Mouse (Mus musculus) gastrocnemius, postnatal 4 days (tissue): ENCODE results near the gene Txnrd1. TPM values are rescaled to one million over a fixed set of nuclear protein-coding genes. Genes with fewer than 3 reads are reported as not detected.

Experiments used
- DNase-seq, 2 experiments: peaks; one replicate each; pipeline ENCODE4 v3.0.0; 2021 to 2022; ENCODE audit warnings: low spot score in 2 of 2, mixed read lengths in 2 of 2
- total RNA-seq, 2 experiments: library from RNA; stranded (reverse); gene quantifications; 2 replicates each; pipeline ENCODE4 v1.2.3; 2021

The Txnrd1 gene
- total RNA-seq, 2 experiments from 2014 or later: 42.2 to 43.2 TPM

DNA sequence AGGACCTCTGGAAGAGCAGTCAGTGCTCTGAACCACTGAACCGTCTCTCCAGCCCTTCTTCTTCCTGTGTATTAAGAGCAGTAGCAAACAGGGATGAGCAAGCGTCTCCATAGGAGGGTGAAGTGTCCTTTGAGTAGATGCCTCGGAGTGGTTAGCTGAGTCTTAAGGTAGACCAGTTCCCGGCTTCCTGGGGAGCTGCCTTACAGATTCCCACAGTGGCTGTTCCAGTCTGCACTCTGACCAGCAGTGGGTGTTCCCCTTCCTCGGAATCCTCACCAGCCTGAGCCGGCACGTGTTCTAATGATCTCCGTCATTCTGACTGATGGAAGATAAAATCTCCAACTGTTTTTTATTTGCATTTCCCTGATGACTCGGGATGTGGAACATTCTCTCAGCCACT is 17.3 kb upstream of the Txnrd1 start:
- DNase-seq: no peak

DNA sequence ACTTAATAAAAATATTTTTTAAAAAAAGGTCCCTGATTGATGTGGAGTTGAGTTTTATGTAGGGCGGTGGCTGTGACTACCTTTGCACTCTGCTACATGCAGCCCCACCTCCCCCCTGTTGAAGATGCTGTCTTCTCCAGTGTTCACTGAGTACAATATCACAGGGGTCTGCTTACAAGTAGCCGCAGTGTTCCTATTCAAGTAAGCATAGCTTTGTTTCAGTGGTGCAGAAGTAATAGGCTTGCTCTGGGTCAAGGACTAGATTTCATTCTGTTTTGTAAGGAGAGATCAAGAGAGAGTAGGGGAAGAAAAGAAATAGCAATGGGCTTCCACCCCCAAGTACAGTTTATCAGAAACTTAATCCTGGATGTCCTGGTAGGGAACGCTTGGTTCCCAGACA is 16.2 kb upstream of the Txnrd1 start:
- no peak for DNase-seq

DNA sequence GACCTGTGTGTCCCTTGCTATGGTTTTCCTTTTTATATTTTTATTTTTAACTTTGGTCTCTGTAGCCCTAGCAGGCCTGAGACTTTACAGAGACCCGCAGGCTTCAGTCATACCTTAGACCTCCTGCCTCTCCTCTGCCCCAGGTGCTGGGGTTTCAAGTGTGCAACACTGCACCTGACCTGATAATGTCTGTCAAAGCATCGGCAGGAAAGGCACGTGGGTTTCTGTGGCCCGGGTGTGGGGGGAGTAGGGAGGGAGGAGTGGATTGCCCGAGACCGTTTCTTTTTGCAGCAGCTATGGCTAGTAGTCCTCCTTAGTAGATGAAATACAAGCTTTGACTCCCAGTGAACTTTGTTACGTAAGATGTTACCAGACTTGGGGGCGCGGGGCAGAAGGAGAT is 15.8 kb upstream of the Txnrd1 start:
- DNase-seq: no peak

DNA sequence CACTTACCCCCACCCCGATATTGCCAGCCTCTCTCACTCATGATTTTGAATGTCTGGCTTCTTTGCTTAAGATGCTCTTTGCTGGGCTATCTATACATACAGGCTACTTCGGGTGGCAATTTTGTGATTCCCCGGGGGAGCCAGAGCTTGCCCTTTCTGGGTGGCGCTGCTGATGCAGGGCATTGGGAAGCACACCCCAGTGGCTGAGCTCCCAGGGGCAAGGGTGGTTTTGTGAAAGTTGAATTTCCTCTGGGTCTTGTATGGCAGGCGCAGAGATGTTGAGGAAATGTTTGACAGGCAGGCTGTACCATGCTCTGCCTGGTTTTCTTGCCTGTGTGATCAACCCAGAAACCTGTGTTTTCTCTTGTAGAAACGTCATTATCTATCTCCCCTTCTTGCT is 15.1 kb upstream of the Txnrd1 start:
- no peak for DNase-seq

DNA sequence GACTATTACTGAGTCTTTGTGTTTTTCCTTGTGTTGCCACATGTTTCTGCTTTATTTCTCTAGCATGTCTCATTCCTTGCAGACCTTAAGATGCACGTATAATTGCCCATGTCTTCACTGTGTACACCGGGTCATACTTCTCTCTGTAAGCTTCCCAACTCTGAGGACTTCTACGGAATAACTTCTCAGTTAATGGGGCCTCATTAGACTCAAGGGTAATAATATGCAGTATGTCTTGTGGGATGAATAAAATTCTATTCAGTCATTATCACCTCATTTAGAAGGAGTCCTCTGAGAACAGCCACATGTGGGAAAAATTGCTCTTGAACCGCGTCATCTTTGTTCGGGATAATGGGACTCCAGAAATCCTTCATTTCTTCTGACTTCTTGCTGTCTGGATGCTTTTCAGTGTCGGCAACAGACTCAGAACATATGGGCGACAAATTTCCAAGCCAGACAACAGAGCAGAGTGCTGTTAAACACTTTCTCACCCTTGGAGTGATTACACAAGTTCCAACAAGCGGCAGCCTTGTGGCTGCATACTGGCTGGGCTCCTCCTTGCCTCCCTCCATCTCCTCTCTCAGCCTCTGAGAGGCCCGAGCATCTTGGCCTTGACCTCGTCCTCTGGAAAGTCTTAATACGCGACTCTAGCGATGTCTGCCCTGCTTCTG is 10.5 kb upstream of the Txnrd1 start:
- DNase-seq: no peak

DNA sequence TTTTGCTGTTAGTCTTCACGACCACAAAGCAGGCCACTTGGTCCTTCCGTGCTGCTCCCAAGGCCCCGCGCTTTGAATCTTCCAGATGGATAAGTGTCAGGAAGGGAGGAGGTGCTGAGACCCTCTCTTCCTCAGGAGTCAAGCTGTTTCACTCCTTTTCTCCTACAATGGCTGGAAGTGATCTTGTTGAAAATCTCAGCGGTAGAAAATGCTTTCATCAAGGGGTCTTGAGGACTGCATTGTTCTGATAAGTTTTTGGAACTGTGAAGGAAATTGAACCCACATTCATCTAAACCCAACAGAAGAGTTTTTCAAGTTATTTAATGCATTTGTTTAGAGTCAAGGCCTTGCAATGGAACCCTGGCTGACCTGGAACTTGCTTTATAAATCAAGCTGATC is 10.0 kb upstream of the Txnrd1 start:
- DNase-seq: no peak

DNA sequence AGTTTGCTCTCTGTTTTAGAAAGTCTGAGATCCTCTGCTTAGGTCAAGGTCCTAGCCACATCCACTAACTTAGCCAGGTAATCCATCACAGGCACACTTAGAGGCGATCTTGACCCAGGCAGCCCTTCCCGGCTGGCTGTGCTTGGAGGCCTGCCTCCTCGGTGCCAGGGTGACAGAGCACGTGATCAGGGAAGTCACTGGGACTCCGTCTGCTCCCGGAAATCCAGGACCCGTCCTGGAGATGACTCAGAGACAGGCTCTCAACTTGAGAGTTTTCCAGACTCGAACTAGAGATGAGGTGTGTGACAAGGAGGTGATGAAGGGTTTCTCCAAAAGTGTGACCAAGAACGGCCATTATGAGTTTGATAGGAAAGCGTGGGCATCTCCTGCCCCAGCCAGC is 9.2 kb upstream of the Txnrd1 start:
- DNase-seq: no peak

DNA sequence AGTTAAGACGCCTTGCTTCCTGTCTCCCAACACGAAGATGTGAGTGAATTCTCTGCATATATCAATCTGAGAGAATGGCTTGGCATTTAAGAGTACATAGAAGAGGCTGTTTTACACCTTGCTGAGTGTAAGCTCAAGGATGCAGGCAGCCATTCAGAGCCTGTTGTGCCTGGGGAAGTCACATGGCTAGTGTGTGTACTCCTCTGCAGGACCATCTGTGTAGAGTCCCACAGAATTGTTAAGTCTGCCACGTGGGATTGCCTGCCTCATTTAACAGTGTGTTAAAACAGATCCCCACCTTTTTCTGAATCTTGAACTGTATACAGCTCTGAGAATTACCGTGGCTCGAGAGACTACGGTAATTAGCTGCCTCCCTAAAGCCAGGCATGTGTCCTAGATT is 7.2 kb upstream of the Txnrd1 start:
- DNase-seq: no peak

DNA sequence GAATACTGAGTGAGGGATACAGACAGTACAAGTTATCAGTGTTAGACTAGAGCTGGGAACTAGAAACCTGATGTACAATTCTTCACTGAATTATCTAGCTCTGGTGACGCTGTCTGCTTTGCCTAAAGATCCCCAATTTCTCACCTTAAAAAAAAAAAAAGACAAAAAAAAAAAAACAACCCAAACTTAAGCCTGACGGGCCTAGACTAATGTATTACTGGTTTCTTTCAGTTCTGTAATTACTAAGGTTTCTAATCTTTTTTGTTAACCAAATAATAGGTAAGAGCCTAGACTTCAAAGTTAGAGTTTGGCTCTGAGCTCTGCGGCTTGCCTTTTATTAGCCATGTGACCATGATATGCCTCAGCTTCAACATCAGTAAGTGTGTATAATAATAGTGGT is 2.1 kb downstream of the Txnrd1 start:
- no peak for DNase-seq

DNA sequence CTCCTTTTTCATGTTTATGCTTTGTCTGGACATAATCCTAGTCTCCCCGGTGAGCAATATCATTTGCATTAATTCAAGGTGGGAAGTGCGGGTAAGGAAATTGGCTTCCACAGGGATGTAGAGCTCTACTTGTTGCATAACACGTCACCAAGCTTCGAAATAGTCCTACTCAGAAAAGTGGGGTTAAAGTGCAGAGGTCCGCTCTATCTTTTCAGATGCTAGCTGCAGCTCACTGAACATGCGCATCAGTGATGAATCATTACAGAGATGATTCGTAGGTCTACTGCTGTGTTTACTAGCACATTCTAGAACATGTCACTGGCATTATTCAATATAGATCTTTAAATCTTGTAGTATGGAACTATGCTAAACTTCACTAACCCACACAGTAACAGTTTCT is 4.6 kb downstream of the Txnrd1 start:
- no peak for DNase-seq

DNA sequence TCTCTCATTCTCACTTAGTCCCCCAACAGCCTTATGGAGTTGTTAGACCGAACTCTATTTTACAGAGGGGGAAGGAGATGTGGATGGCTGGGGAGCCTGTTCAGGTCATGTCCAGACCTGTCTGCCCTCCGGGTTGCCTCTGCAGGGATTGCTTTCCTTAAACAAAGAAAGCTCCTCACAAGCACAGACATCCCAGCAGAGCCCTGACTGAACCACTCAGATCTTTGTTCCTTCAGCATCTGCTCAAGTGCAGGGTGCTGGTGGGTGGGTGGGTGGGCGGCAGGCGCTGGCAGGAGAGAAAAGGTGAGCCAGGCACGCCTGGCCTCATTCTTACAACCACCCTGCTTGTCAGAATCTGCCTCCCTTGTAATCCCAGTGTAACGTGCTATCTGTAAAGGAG is 10.3 kb downstream of the Txnrd1 start:
- no peak for DNase-seq

DNA sequence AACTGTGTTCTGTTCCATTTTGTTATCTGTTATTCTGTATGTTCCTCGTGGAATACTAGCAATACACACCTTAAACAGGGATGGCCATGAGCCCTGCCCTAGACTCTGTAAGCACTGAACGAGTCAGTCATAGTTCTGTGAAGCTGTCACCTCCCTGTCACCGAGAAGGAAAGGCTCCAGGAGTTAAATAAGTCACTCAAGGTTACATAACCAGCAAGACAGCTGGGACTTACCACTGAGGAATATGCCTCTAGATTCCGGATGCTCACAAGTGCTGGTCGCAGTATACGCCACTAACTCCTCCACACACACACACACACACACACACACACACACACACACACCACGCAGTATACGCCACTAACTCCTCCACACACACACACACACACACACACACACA is 11.0 kb downstream of the Txnrd1 start:
- no peak for DNase-seq

DNA sequence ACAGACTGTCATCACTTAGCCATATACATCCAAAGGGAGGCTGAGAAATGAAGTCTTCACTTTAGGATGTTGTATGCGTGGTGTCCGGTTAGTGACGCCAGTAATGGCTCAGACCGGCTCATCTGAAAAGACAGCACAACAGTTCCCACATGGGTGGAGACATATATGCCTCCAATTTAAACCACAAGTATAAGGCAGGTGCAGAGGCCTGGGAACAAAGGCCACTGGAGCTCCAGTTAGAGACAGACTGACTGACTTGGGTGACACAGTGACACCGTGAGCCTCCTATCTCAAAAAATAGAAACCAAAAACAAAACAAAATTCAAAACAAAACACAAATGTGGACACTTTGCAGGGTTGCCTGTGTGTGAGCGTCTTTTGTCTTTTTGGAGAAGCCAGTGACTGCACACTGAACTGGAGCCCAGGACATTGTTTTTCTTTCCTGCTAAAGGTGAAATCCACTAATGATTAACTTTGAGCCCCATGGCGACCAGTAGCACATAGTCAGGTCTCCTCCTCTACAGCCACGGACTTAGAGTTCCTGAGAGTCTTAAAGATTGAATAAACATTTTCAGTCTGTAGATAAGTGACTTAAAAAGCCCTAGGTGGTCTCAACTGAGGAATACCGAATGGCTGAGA is 14.2 kb downstream of the Txnrd1 start:
- DNase-seq: no peak

DNA sequence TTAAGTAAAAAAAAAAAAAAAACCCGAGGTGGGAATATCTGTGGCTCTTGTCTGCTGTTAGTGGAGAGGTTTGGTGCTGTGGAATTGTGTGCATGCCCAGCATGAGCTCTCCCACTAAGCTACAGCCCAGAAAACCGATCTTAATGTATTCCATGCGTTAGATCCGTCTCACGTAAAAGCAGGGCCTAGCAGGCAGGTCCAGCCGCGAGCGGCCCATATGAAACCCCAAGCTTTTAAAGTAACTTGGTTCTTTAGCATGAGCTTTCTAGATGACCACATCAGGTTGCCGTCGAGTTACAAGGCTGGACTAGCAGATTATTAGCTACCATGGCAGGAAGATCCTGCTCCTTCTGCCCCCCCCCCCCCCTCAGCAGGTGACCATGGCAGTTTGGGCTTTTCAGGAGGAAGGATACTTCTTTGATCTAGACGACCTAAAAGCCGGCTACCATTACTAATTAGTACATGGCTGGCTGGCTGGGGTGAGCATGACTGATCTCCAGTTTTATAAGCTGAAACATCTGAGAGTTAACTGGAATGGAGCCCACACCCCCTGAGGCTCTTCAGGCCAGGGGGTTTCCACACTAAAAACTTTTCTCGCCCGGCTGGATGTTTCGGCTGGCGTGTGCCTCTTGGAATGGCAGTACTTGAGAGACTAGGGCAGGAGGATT is 16.1 kb downstream of the Txnrd1 start:
- no peak for DNase-seq

DNA sequence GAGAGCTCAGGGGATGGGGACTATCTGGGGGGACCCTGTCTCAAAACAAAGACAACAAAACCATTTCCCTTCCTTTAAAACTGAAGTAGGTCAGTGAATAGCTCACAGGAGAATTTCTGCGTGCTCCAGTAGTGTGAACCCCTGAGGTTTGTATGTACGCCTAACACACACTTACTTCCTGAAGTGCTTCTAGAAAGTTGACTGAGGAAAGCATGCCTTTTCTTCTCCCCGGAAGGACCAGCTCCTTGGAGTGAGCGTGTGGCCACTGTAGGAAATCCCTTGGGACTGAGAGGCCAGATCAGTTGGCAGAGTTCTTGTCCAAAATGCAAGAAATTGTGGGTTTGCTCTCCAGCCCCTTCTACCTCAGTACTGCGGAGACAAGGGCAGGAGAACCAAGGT is 16.6 kb downstream of the Txnrd1 start:
- no peak for DNase-seq

DNA sequence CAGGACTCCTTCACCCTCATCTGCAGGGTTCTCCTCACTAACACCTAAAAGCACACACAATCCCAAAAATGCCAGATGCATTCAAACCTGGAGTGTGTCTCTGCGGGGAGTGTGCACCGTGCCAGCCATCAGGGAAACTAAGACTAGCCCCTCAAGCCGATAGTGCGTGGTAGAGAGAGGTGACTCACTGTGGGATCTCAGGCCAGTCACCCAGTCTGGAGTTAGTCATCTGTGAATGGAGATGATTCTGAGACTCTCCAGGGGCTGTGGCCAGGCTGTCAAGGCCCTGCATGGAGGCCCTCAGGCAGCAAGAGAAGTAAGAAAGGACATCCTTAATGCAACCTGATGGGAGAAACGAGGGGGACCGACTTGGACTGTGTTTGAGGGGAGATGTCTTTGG is 18.0 kb downstream of the Txnrd1 start:
- DNase-seq: no peak

DNA sequence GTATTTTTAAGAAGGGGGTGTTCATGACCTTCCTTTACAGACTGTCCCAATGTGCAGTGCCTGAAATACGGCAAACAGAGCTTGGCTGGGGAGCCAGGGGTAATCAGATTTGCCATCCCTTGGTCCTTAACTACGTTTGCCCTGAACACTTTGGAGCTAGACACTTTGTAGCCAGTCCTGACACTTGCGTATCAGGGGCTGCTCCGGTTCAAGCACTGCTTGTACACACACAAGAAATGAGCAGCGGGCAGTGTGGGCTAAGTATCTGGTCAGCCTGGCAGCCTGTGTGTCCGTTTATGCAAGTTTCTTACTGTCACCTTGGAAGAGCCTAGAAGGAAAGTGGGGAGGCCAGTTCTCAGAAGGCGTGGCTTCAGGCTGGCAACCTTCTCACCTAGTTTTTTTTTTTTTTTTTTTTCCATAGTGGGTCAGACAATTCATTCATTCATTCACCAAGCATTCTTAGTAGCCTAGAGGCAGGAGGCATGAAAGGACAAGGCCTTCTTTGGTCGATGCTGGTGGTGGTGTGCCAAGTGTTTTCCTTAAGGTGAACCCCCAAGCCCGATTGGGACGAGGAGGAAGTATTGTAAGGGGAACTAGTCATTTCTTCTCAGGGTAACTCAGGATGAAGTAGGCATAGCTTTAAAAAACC is 24.4 kb downstream of the Txnrd1 start:
- no peak for DNase-seq

DNA sequence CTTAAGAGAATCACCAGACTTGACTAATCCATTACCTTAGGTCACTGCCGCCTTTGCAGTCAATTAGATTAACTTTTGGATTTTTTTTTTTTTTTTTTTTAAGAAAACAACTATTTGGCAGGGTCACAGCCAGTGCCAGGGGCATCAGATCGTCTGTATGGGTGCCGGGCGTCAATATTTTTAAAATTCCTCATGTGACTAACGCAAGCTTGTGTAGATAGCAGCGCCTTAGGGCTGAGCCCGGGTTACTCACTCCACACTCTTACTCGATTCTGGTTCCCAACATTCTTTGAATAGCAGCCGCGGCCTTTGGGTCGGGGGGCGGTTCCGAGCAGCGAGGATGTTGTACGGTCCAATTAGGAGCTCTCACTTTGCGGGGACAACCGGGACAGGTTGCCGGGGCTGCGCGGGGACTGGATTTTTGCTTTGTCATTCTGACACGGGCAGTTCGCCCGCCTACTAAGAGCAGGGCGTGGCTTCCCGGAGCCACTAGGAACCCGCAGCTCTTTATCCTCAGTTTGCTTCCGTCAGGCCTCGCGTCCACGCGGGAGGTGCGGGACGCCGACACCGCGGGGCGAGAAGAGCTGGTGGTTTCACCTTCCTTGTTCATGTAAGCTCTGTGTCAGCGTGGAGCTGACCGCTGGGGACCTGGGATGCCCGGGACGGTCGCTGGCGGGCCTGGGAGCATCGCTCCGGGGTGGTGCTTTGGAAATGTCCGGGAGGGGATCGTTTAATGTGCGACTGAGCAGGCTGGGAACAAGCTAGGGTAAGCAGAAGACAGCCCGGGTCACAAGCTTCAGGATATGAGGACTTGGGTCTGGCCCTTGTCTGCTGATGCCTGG is 25.2 kb downstream of the Txnrd1 start:
- DNase-seq: peak; percentile 75 to 86

DNA sequence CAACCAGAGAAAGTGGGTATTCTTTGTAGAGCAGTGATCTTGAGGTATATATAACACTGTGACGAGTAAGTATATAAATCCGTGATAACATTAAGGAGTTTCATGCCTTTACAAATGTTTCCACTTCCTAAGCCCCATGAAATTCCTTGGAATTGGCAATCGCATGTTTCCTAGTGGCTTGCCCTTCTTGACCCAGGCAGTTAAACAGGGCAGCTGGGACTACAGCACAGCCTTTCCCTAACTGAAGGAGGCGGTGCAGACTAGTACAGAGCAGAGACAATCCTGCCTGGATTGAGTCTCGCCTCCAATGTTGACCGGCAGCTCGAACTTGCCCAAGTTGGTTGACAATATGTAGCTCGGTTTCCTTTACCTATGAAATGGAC is 25.8 kb downstream of the Txnrd1 start:
- peak in 1 of 2 experiments; percentile 28 for DNase-seq

DNA sequence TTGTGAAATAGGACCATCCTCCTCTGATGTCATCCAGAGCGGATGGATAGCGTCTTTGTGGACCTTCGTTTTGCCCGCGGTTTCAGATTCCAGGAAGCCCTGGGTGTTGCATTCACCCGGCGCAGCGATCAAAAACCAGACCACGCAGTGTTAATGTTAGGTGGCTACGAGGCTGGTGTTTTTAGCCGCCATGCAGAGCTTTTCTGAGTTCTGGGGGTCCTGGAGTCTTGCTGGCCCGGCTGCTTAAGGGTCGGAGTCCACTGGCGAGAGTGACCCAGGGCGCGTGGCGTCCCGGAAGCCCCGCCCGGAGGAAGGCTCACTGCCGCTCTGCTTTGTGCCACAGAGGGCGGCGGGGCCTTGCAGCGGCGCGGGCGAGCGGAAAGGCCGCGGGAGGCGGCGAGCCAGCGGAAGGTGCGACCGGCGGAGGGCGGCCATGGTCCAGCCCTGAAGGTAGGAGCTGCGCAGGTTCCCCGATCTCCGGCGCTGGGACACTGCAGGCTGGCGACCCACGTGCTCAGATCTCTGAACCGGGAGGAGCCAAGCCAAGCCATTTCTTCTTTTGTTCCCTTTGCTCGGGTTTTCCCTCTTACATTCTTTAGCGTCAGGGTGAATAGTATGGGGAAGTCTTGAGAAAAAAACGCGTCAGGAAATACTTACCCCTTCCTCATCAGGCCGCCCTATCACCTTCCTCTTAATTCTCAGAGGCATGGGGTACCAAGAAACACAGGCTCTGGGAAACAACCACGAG is 26.6 kb downstream of the Txnrd1 start:
- peak; percentile 51 to 69 for DNase-seq

DNA sequence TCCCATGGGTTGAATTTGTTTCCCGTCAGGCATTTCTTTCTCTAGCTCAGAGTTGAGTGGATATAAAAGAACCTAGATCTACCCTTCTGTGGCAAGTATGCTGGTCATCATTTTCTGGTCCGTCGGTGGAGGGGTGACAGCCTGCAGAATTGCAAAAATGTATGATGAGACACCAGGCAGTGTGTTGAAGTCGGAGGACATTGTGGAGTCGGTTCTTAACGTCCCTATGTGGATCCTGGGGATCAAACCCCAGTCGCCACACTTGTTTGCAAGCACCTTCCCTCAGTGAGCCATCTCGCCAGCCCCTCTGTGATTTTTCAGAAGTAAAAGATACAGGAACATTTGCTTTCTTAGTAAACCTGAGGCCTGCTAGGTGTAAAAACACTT is 27.2 kb downstream of the Txnrd1 start:
- no peak for DNase-seq
